8 mouse cellular contexts compared by ENCODE assay signal in genomic region chr19:6552302-6553028, GRCm38 (mm10). TPM values are rescaled to one million over a fixed set of nuclear protein-coding genes. Genes with fewer than 3 reads are reported as not detected.
DNase-seq lines count a peak whose midpoint lies in the region; ATAC-seq lines count a peak whose summit lies in the region.
"Had no signal": no experiment of that assay in that cellular context is flagged by ENCODE, and none has a peak within 500 bp of the region (broad histone marks: within the 10 kb centered on the region; RNA-seq: fewer than 3 reads in every experiment).

No protein-coding gene starts in this region.

- no peaks in the 10 kb centered on the region for H3K9me3 ChIP-seq in midbrain, embryonic 10.5 days (replicated peaks)
- H3K9me3 ChIP-seq in midbrain, embryonic 14.5 days (ENCODE audit: control insufficient read depth, low read length) = no peaks in the 10 kb centered on the region

- DNase-seq in midbrain, embryonic 10.5 days (ENCODE audit: low spot score) = peak; percentile 53
- DNase-seq in midbrain, embryonic 14.5 days = no peak
- DNase-seq in R1 (ENCODE audit: low read depth, low spot score) = peak; percentile 83
- peak; percentile 85 for DNase-seq in cerebellum, adult 11-12 months
- DNase-seq in heart, postnatal 4 days = peak; percentile 60
- DNase-seq in lung, adult 18-20 months = peak; percentile 70 to 71
- peak; percentile 78 to 81 for DNase-seq in spleen, postnatal 36 days (ENCODE audit: low spot score in 2 of 2)

- peaks cover 11% of the 10 kb centered on the region; the same call in 1 of the 2 replicates for H3K4me1 ChIP-seq in midbrain, embryonic 10.5 days
- H3K4me1 ChIP-seq in midbrain, embryonic 14.5 days (ENCODE audit: control insufficient read depth, insufficient read depth, low read length) = peaks cover 8% of the 10 kb centered on the region; the same call in 1 of the 2 replicates

- H3K4me3 ChIP-seq in midbrain, embryonic 10.5 days = no peak overlapping the region
- no peak overlapping the region for H3K4me3 ChIP-seq in midbrain, embryonic 14.5 days (replicated peaks; ENCODE audit: low read depth, low read length)
- H3K4me3 ChIP-seq: myocyte had no signal

- no peak overlapping the region for H3K27ac ChIP-seq in midbrain, embryonic 10.5 days (replicated peaks)
- H3K27ac ChIP-seq in midbrain, embryonic 14.5 days (replicated peaks; ENCODE audit: low read depth, low read length) = no peak overlapping the region

- no peak overlapping the region for H3K4me2 ChIP-seq in midbrain, embryonic 14.5 days (ENCODE audit: low read length)

- ATAC-seq in midbrain, embryonic 14.5 days (ENCODE audit: low FRiP score, low TSS enrichment) = no peak

- no peaks in the 10 kb centered on the region for H3K36me3 ChIP-seq in midbrain, embryonic 10.5 days
- H3K36me3 ChIP-seq in midbrain, embryonic 14.5 days (ENCODE audit: control insufficient read depth, insufficient read depth, low read length) = no peaks in the 10 kb centered on the region

- no peak overlapping the region for H3K9ac ChIP-seq in midbrain, embryonic 14.5 days (replicated peaks; ENCODE audit: low read length)

- H3K27me3 ChIP-seq in midbrain, embryonic 10.5 days (ENCODE audit: low read depth, poor library complexity, severe bottlenecking) = no peaks in the 10 kb centered on the region
- H3K27me3 ChIP-seq in midbrain, embryonic 14.5 days (ENCODE audit: control insufficient read depth, insufficient read depth, low read length) = no peaks in the 10 kb centered on the region

- 85% methylated on average over 4 of the region's 4 CpGs for WGBS in midbrain, embryonic 10.5 days
- 92% methylated on average over 4 of the region's 4 CpGs for WGBS in midbrain, embryonic 14.5 days

RNA-seq across cellular contexts. Expression of gene Slc22a12, which starts 9.6 kb away (rescaled TPM):
- not detected in 2 replicates for polyA plus RNA-seq in midbrain, embryonic 10.5 days (2016; fragmentation: Nextera tagmentation; extraction: Ambion mirVana)
- not detected in 2 replicates for polyA plus RNA-seq in midbrain, embryonic 14.5 days (2014; fragmentation: Nextera tagmentation; extraction: Ambion mirVana)
- not detected for total RNA-seq in heart, postnatal 4 days (2021)
- polyA plus RNA-seq: myocyte had no signal
